Mouse (Mus musculus): ENCODE measurements around the gene Vps37b.

GRCm38 (mm10) chr5:124017941-124018340 is 14.1 kb downstream of the Vps37b start:
- no peak for TF ChIP-seq CTCF (conservative IDR thresholded peaks at IDR 0.05; ENCODE audit: low read length)
- no peak for TF ChIP-seq NANOG (IDR thresholded peaks at IDR 0.05; ENCODE audit: borderline replicate concordance, low read length)
